Comparison of ENCODE assay signal across 8 mouse cellular contexts in the genomic region with DNA sequence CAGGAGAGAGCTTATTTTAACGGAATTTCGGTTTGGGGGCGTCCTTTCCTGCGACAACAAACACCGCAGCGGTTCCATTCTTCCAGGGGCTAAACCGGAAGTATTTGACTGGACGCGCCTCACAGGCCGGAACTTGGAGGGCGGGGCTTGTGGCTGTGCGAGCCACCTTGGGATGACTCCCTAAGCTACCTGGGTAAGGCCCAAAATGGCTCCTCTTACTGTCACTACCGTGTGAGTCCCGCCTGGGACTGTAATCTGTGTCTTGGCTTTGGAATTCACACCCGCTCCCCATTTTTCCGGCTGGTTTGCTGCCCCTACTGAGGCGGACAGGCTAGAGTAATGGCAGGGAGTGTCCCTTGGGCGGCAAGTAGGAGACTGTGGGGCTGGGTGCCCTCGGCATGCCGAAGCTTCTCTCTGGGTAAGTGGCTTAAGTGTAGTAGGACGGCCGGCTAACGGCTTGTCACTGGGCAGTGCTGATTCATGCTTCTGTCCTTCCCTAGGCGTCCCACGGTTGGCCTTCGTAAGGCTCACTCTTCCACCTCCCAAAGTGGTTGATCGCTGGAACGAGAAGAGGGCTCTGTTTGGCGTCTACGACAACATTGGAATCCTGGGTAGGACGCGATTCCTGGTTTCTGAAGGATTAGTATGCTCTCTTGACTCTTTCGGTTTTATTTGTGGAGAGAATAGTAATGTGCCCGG. TPM values are rescaled to one million over a fixed set of nuclear protein-coding genes. Genes with fewer than 3 reads are reported as not detected.
DNase-seq lines count a peak whose midpoint lies in the region; ATAC-seq lines count a peak whose summit lies in the region.

No protein-coding gene starts in this region.

- peak; percentile 67 to 79 for DNase-seq in CD8-positive naive resting alpha-beta T cell, adult 2 months (ENCODE audit: low read depth in 2 of 2, low spot score in 2 of 2)
- DNase-seq in c-Kit-positive CD71-negative TER-119-negative erythroid progenitor cells, embryonic 14.5 days (ENCODE audit: low read depth) = peak; percentile 88
- peak; percentile 94 for DNase-seq in forebrain, embryonic 11.5 days (ENCODE audit: low spot score)
- DNase-seq in kidney, postnatal 36 days = peak; percentile 96
- DNase-seq in telencephalon, adult 2 months (ENCODE audit: low read depth, low spot score) = peak; percentile 90

- H3K4me2 ChIP-seq in forebrain, embryonic 11.5 days (ENCODE audit: low read depth, low read length, severe bottlenecking) = peak overlapping the region; percentile 86
- peak overlapping the region; percentile 89 for H3K4me2 ChIP-seq in heart, embryonic 16.5 days (ENCODE audit: low read depth, low read length)
- peak overlapping the region; percentile 76 for H3K4me2 ChIP-seq in liver, embryonic 15.5 days
- peak overlapping the region; percentile 86 for H3K4me2 ChIP-seq in neural tube, embryonic 12.5 days (replicated peaks)

- peak; percentile 93 for ATAC-seq in forebrain, embryonic 11.5 days (replicated peaks; ENCODE audit: low FRiP score)
- peak; percentile 91 for ATAC-seq in heart, embryonic 16.5 days (replicated peaks; ENCODE audit: extremely low read depth, insufficient read depth, low FRiP score)
- peak; percentile 90 for ATAC-seq in liver, embryonic 15.5 days (ENCODE audit: insufficient read depth)
- peak; percentile 96 for ATAC-seq in neural tube, embryonic 12.5 days (ENCODE audit: low FRiP score, low read depth)

- under 1% methylated on average over 34 of the region's 34 CpGs for WGBS in forebrain, embryonic 11.5 days
- WGBS in heart, embryonic 16.5 days = under 1% methylated on average over 34 of the region's 34 CpGs
- WGBS in liver, embryonic 15.5 days (ENCODE audit: insufficient replicate concordance) = under 1% methylated on average over 34 of the region's 34 CpGs
- under 1% methylated on average over 34 of the region's 34 CpGs for WGBS in neural tube, embryonic 12.5 days

- H3K36me3 ChIP-seq in forebrain, embryonic 11.5 days (ENCODE audit: control insufficient read depth, insufficient read depth, low read length) = peaks cover 20% of the 10 kb centered on the region; the same call in 1 of the 2 replicates
- peaks cover 36% of the 10 kb centered on the region for H3K36me3 ChIP-seq in heart, embryonic 16.5 days (ENCODE audit: control insufficient read depth, insufficient read depth)
- H3K36me3 ChIP-seq in liver, embryonic 15.5 days (replicated peaks) = peaks cover 56% of the 10 kb centered on the region
- peaks cover 37% of the 10 kb centered on the region for H3K36me3 ChIP-seq in neural tube, embryonic 12.5 days

- H3K27ac ChIP-seq in forebrain, embryonic 11.5 days (ENCODE audit: low read depth, low read length) = peak overlapping the region; percentile 100
- H3K27ac ChIP-seq in heart, embryonic 16.5 days (ENCODE audit: low read length) = peak overlapping the region; percentile 100
- peak overlapping the region; percentile 99 for H3K27ac ChIP-seq in liver, embryonic 15.5 days (replicated peaks)
- H3K27ac ChIP-seq in neural tube, embryonic 12.5 days = peak overlapping the region; percentile 98

- no peaks in the 10 kb centered on the region for H3K9me3 ChIP-seq in forebrain, embryonic 11.5 days (ENCODE audit: control insufficient read depth, low read length)
- no peaks in the 10 kb centered on the region for H3K9me3 ChIP-seq in heart, embryonic 16.5 days (replicated peaks; ENCODE audit: control insufficient read depth, low read length)
- no peaks in the 10 kb centered on the region for H3K9me3 ChIP-seq in liver, embryonic 15.5 days (replicated peaks)
- H3K9me3 ChIP-seq in neural tube, embryonic 12.5 days = no peaks in the 10 kb centered on the region

- no peaks in the 10 kb centered on the region for H3K27me3 ChIP-seq in forebrain, embryonic 11.5 days (ENCODE audit: control insufficient read depth, insufficient read depth, low read length)
- H3K27me3 ChIP-seq in heart, embryonic 16.5 days (ENCODE audit: control insufficient read depth, insufficient read depth, low read length) = no peaks in the 10 kb centered on the region
- H3K27me3 ChIP-seq in liver, embryonic 15.5 days = no peaks in the 10 kb centered on the region
- H3K27me3 ChIP-seq in neural tube, embryonic 12.5 days (replicated peaks) = no peaks in the 10 kb centered on the region

- peak overlapping the region; percentile 68 for H3K4me3 ChIP-seq in forebrain, embryonic 11.5 days (ENCODE audit: low read depth, low read length)
- peak overlapping the region; percentile 92 for H3K4me3 ChIP-seq in heart, embryonic 16.5 days (ENCODE audit: low read length)
- H3K4me3 ChIP-seq in liver, embryonic 15.5 days (replicated peaks) = peak overlapping the region; percentile 70
- H3K4me3 ChIP-seq in neural tube, embryonic 12.5 days = peak overlapping the region; percentile 67

- H3K4me1 ChIP-seq in forebrain, embryonic 11.5 days (replicated peaks; ENCODE audit: control insufficient read depth, insufficient read depth, low read length) = peaks cover 5% of the 10 kb centered on the region; the same call in 1 of the 2 replicates
- peaks cover 9% of the 10 kb centered on the region for H3K4me1 ChIP-seq in heart, embryonic 16.5 days (ENCODE audit: control insufficient read depth, insufficient read depth, low read length)
- peaks cover 34% of the 10 kb centered on the region for H3K4me1 ChIP-seq in liver, embryonic 15.5 days (replicated peaks)
- peaks cover 10% of the 10 kb centered on the region for H3K4me1 ChIP-seq in neural tube, embryonic 12.5 days

- H3K9ac ChIP-seq in forebrain, embryonic 11.5 days (ENCODE audit: low read length) = peak overlapping the region; percentile 92
- H3K9ac ChIP-seq in heart, embryonic 16.5 days (ENCODE audit: low read length) = peak overlapping the region; percentile 93
- H3K9ac ChIP-seq in liver, embryonic 15.5 days = peak overlapping the region; percentile 80
- H3K9ac ChIP-seq in neural tube, embryonic 12.5 days = peak overlapping the region; percentile 70

RNA-seq across cellular contexts. Expression of gene Mrpl51, which starts 0.6 kb away (rescaled TPM):
- polyA plus RNA-seq in forebrain, embryonic 11.5 days (2014; fragmentation: Nextera tagmentation; extraction: Ambion mirVana) = 195 and 197 TPM in 2 replicates
- polyA plus RNA-seq in heart, embryonic 16.5 days (2015; fragmentation: Nextera tagmentation; extraction: Ambion mirVana) = 270 and 281 TPM in 2 replicates
- 145 and 160 TPM in 2 replicates for polyA plus RNA-seq in liver, embryonic 15.5 days (2015; fragmentation: Nextera tagmentation; extraction: Ambion mirVana)
- polyA plus RNA-seq in neural tube, embryonic 12.5 days (2016; fragmentation: Nextera tagmentation; extraction: Ambion mirVana) = 157 and 169 TPM in 2 replicates

RNA-seq across cellular contexts. Expression of gene Ncapd2, which starts 0.7 kb away (rescaled TPM):
- polyA plus RNA-seq in forebrain, embryonic 11.5 days (2014; fragmentation: Nextera tagmentation; extraction: Ambion mirVana) = 225 and 271 TPM in 2 replicates
- polyA plus RNA-seq in heart, embryonic 16.5 days (2015; fragmentation: Nextera tagmentation; extraction: Ambion mirVana) = 97.4 and 99.3 TPM in 2 replicates
- 93.2 and 109 TPM in 2 replicates for polyA plus RNA-seq in liver, embryonic 15.5 days (2015; fragmentation: Nextera tagmentation; extraction: Ambion mirVana)
- 131 and 140 TPM in 2 replicates for polyA plus RNA-seq in neural tube, embryonic 12.5 days (2016; fragmentation: Nextera tagmentation; extraction: Ambion mirVana)

RNA-seq across cellular contexts. Expression of gene Vamp1, which starts 23.2 kb away (rescaled TPM):
- polyA plus RNA-seq in forebrain, embryonic 11.5 days (2014; fragmentation: Nextera tagmentation; extraction: Ambion mirVana) = 1.9 and 2.1 TPM in 2 replicates
- 7.0 and 8.4 TPM in 2 replicates for polyA plus RNA-seq in heart, embryonic 16.5 days (2015; fragmentation: Nextera tagmentation; extraction: Ambion mirVana)
- 1.8 and 1.9 TPM in 2 replicates for polyA plus RNA-seq in liver, embryonic 15.5 days (2015; fragmentation: Nextera tagmentation; extraction: Ambion mirVana)
- 7.2 and 8.0 TPM in 2 replicates for polyA plus RNA-seq in neural tube, embryonic 12.5 days (2016; fragmentation: Nextera tagmentation; extraction: Ambion mirVana)

RNA-seq across cellular contexts. Expression of gene Gapdh, which starts 25.9 kb away (rescaled TPM):
- 2,700 and 2,872 TPM in 2 replicates for polyA plus RNA-seq in forebrain, embryonic 11.5 days (2014; fragmentation: Nextera tagmentation; extraction: Ambion mirVana)
- 3,677 and 4,254 TPM in 2 replicates for polyA plus RNA-seq in heart, embryonic 16.5 days (2015; fragmentation: Nextera tagmentation; extraction: Ambion mirVana)
- polyA plus RNA-seq in liver, embryonic 15.5 days (2015; fragmentation: Nextera tagmentation; extraction: Ambion mirVana) = 1,016 and 1,025 TPM in 2 replicates
- 1,605 and 1,721 TPM in 2 replicates for polyA plus RNA-seq in neural tube, embryonic 12.5 days (2016; fragmentation: Nextera tagmentation; extraction: Ambion mirVana)

RNA-seq across cellular contexts. Expression of gene Tapbpl, which starts 39.5 kb away (rescaled TPM):
- 1.1 and 1.8 TPM in 2 replicates for polyA plus RNA-seq in forebrain, embryonic 11.5 days (2014; fragmentation: Nextera tagmentation; extraction: Ambion mirVana)
- polyA plus RNA-seq in heart, embryonic 16.5 days (2015; fragmentation: Nextera tagmentation; extraction: Ambion mirVana) = 7.4 and 9.1 TPM in 2 replicates
- polyA plus RNA-seq in liver, embryonic 15.5 days (2015; fragmentation: Nextera tagmentation; extraction: Ambion mirVana) = 8.4 and 9.0 TPM in 2 replicates
- 3.2 and 3.8 TPM in 2 replicates for polyA plus RNA-seq in neural tube, embryonic 12.5 days (2016; fragmentation: Nextera tagmentation; extraction: Ambion mirVana)

Comparison
In these comparisons a context has a peak if more than half of its experiments do, and no peak if none do; other contexts are left out.
1. Peak in every context shown above with its lines: DNase-seq, ATAC-seq, H3K4me3 ChIP-seq and H3K27ac ChIP-seq.